Mouse (Mus musculus) G1E (cell line): ENCODE data around the gene Mgat4b.

Experiments used
- CTCF ChIP-seq: IDR thresholded peaks from 2 replicates; pipeline ENCODE4 v1.5.1; 2012; ENCODE audit warnings: low read depth, low read length, inconsistent platforms, mixed read lengths
- GATA1 ChIP-seq: IDR thresholded peaks from 2 replicates; pipeline ENCODE4 v1.6.1; 2012; ENCODE audit warnings: borderline replicate concordance, low read length, inconsistent platforms, mixed read lengths
- POLR2AphosphoS5 ChIP-seq: IDR thresholded peaks from 2 replicates; pipeline ENCODE4 v1.6.1; 2012; ENCODE audit warnings: low read depth, low read length, inconsistent platforms; ENCODE audit not compliant: insufficient replicate concordance

DNA sequence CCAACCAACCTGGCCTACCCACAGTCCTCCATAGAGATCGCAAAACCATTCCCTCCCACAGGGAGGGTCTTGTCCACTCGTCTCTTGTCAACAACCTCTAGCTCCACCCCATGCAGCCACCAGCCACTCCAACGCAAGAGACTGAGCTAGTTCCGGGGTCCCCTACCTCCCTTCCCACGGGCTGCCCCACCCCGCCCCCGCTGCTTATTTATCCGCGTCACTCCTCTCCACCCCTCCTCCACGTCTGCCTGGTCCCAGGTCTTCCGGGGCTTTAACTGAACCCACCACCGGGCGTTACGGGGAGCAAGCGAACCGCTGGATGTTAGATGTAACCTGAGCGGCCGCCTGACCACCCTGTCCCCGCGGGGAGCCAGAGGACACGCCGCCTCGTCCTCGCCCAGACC, 587 bp upstream of the Mgat4b start:
- no peak for TF ChIP-seq CTCF
- TF ChIP-seq GATA1: no peak
- TF ChIP-seq POLR2AphosphoS5: no peak
